Mouse (Mus musculus) brain, embryonic 14.5 days (tissue): ENCODE measurements around the gene Pdf.

ENCODE experiments used
- CTCF ChIP-seq: fragments of 200-500 bp; IDR thresholded peaks from 2 replicates; pipeline ENCODE4 v1.5.1; 2012; ENCODE audit warnings: inconsistent platforms, mild to moderate bottlenecking, moderate library complexity, borderline replicate concordance; ENCODE audit not compliant: insufficient read depth, insufficient read length; ENCODE audit errors: extremely low read depth
- POLR2A ChIP-seq: fragments of 200-500 bp; IDR thresholded peaks from 2 replicates; pipeline ENCODE4 v1.6.1; 2012; ENCODE audit warnings: mild to moderate bottlenecking, inconsistent platforms, borderline replicate concordance; ENCODE audit not compliant: poor library complexity, insufficient read depth, insufficient read length, severe bottlenecking; ENCODE audit errors: extremely low read depth

DNA sequence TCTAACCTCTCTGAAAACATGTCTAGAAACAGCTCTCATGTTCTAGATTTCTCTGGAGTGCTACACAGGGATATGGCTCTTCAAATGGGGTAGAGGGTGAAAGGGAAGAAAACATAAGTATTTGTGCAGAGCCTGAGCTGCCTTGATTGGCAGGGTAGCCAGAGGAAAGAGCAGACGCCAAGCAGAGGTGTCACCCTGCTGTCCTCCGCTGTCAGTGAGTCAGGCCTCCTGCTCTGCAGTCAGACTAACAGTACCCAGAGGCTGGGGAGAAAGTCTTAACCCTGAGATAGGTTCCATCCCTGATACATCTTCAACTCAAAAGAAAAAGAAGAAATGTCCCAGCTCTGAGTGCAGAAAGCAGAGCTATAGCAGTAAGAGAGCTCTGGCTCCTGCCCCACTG is 35.7 kb downstream of the Pdf start:
- TF ChIP-seq CTCF (no peak), POLR2A (no peak)
